Mouse (Mus musculus) ES-Bruce4 (cell line): ENCODE data around the gene Fam89b.

Experiments used
- CTCF ChIP-seq: IDR thresholded peaks from one replicate; pipeline ENCODE4 v1.8.1; 2011; ENCODE audit warnings: low read depth, low read length
- EP300 ChIP-seq: IDR thresholded peaks from 2 replicates; pipeline ENCODE4 v1.6.1; 2011; ENCODE audit warnings: low read depth, low read length; ENCODE audit not compliant: insufficient read depth
- POLR2A ChIP-seq: IDR thresholded peaks from one replicate; pipeline ENCODE4 v1.8.1; 2011; ENCODE audit warnings: low read length; ENCODE audit not compliant: insufficient read depth

- no peak for TF ChIP-seq CTCF
- no peak for TF ChIP-seq EP300
- TF ChIP-seq POLR2A: peak; percentile 54
These were observed 41.7 kb upstream of the Fam89b start, which contains the start of gene Scyl1 for GRCm38 (mm10) chr19:5770925-5771860.
